Mouse (Mus musculus) layer of hippocampus, postnatal 14 days (tissue): ENCODE measurements around the gene Slco2a1. TPM values are rescaled to one million over a fixed set of nuclear protein-coding genes. Genes with fewer than 3 reads are reported as not detected.

Experiments
- DNase-seq, 2 experiments: peaks; one replicate each; pipeline ENCODE4 v3.0.0; 2021 to 2022; ENCODE audit warnings: low spot score in 2 of 2, mixed read lengths in 1 of 2
- total RNA-seq, 2 experiments: library from RNA; stranded (reverse); gene quantifications; 2 replicates each; pipeline ENCODE4 v1.2.3; 2021

Slco2a1 gene
- total RNA-seq, 2 experiments from 2014 or later: 5.3 to 5.8 TPM

GRCm38 (mm10) chr9:102981791-102982190 lies 6.7 kb upstream of the Slco2a1 start:
- DNase-seq: no peak

GRCm38 (mm10) chr9:102982376-102982775 lies 6.1 kb upstream of the Slco2a1 start:
- DNase-seq: no peak

- no peak for DNase-seq
Measured at GRCm38 (mm10) chr9:102985111-102985510, 3.4 kb upstream of the Slco2a1 start.

GRCm38 (mm10) chr9:102985939-102986338 lies 2.6 kb upstream of the Slco2a1 start:
- DNase-seq: no peak

- DNase-seq: peak; percentile 17 to 26
Measured at GRCm38 (mm10) chr9:102990306-102991133, 2.0 kb downstream of the Slco2a1 start.

- DNase-seq: peak in 1 of 2 experiments; percentile 16
Measured at GRCm38 (mm10) chr9:102991134-102991406, 2.6 kb downstream of the Slco2a1 start.

- no peak for DNase-seq
Measured at GRCm38 (mm10) chr9:102992877-102993276, 4.4 kb downstream of the Slco2a1 start.

- DNase-seq: no peak
Measured at GRCm38 (mm10) chr9:102993764-102994163, 5.3 kb downstream of the Slco2a1 start.

- no peak for DNase-seq
Measured at GRCm38 (mm10) chr9:102995800-102996635, 7.5 kb downstream of the Slco2a1 start.

- DNase-seq: no peak
Measured at GRCm38 (mm10) chr9:103000384-103000783, 11.9 kb downstream of the Slco2a1 start.

GRCm38 (mm10) chr9:103004343-103004742 lies 15.8 kb downstream of the Slco2a1 start:
- DNase-seq: no peak

- no peak for DNase-seq
Measured at GRCm38 (mm10) chr9:103007699-103008078, 19.2 kb downstream of the Slco2a1 start.

- DNase-seq: no peak
Measured at GRCm38 (mm10) chr9:103008079-103008855, 19.8 kb downstream of the Slco2a1 start.

GRCm38 (mm10) chr9:103010161-103010560 lies 21.6 kb downstream of the Slco2a1 start:
- DNase-seq: no peak

- DNase-seq: peak in 1 of 2 experiments; percentile 15
Measured at GRCm38 (mm10) chr9:103013366-103013765, 24.9 kb downstream of the Slco2a1 start.

- DNase-seq: no peak
Measured at GRCm38 (mm10) chr9:103014686-103015085, 26.2 kb downstream of the Slco2a1 start.

GRCm38 (mm10) chr9:103024116-103024515 lies 35.6 kb downstream of the Slco2a1 start:
- no peak for DNase-seq

GRCm38 (mm10) chr9:103027150-103027889 lies 38.8 kb downstream of the Slco2a1 start:
- DNase-seq: no peak

GRCm38 (mm10) chr9:103029012-103029411 lies 40.5 kb downstream of the Slco2a1 start:
- no peak for DNase-seq

- no peak for DNase-seq
Measured at GRCm38 (mm10) chr9:103030041-103030440, 41.5 kb downstream of the Slco2a1 start.

GRCm38 (mm10) chr9:103031211-103031610 lies 42.7 kb downstream of the Slco2a1 start:
- no peak for DNase-seq
